Mouse (Mus musculus): Measurements from ENCODE around the gene Pus7. TPM values are rescaled to one million over a fixed set of nuclear protein-coding genes. Genes with fewer than 3 reads are reported as not detected.
"Not testable (repeated sequence)": the region's sequence is repeated elsewhere in the genome, so short reads cannot be mapped to it uniquely, and the experiment has no call there.

Pus7 gene
- total RNA-seq, 1 experiment from 2014 or later, result 23.7 TPM

GRCm38 (mm10) chr5:23756368-23756767 lies 27.1 kb downstream of the Pus7 start:
- DNase-seq, result no peak

GRCm38 (mm10) chr5:23755591-23755990 lies 27.9 kb downstream of the Pus7 start:
- DNase-seq, result no peak

- DNase-seq, result no peak
These were observed 33.6 kb downstream of the Pus7 start for GRCm38 (mm10) chr5:23749882-23750281.

- no peak for DNase-seq
These were observed 40.2 kb downstream of the Pus7 start for GRCm38 (mm10) chr5:23743261-23743660.

- no peak for DNase-seq
These were observed 46.4 kb downstream of the Pus7 start for GRCm38 (mm10) chr5:23737111-23737510.

- peak; percentile 27 for DNase-seq
These were observed 47.1 kb downstream of the Pus7 start for GRCm38 (mm10) chr5:23736366-23736765.

GRCm38 (mm10) chr5:23721956-23722355 lies 61.6 kb downstream of the Pus7 start:
- no peak for DNase-seq

GRCm38 (mm10) chr5:23718881-23719328 lies 64.6 kb downstream of the Pus7 start:
- DNase-seq, result no peak

GRCm38 (mm10) chr5:23718182-23718534 lies 65.4 kb downstream of the Pus7 start:
- no peak for DNase-seq

GRCm38 (mm10) chr5:23717469-23718181 lies 65.9 kb downstream of the Pus7 start:
- no peak for DNase-seq

GRCm38 (mm10) chr5:23713401-23714335 lies 69.8 kb downstream of the Pus7 start:
- DNase-seq, result no peak

- DNase-seq, result peak; percentile 91
These were observed 71.1 kb downstream of the Pus7 start for GRCm38 (mm10) chr5:23712130-23713001.

GRCm38 (mm10) chr5:23711671-23712129 lies 71.8 kb downstream of the Pus7 start:
- DNase-seq, result peak; percentile 32

- DNase-seq, result no peak
These were observed 72.3 kb downstream of the Pus7 start for GRCm38 (mm10) chr5:23711244-23711643.

GRCm38 (mm10) chr5:23709661-23710060 lies 73.8 kb downstream of the Pus7 start:
- peak; percentile 15 for DNase-seq

GRCm38 (mm10) chr5:23706601-23707597 lies 76.6 kb downstream of the Pus7 start:
- not testable (repeated sequence) for DNase-seq

GRCm38 (mm10) chr5:23697457-23697856 lies 86.1 kb downstream of the Pus7 start:
- no peak for DNase-seq

Measured in adrenal gland, postnatal 14 days (tissue).